Mouse (Mus musculus): ENCODE results near the gene Atxn7l2.

DNA sequence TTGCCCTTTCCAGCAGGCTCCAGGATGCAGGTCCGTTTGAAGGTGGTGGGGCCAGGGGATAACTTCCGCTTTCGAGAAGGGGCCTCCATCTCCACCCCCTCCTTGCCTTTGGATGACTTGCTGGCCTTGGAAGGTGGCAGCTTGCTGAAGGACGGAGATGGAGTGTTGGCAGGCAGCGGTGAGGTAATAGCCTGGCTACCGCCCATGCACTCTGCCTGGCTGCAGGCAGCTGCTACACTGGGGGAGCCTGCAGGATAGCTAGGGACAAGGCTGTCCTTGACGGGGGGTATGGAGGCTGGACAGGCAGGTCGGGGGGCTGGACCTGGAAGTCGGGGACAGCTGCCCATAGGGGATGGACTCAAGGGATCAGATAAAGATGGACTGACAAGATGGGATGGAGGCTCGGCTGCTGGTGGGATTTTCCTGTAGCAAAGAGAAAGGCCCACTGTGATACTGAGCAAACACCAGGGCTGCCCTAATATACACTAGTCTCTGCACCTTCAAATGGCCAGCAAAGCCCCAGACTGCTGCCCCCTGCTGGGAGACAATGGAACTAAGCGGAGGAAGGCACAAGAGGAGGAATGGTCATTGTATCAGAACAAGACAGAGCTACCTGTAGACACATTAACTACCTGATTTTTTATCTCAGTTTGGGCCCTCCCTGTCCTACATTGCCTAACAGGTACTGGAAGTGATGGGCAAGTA, 7.0 kb downstream of the Atxn7l2 start:
- peak; percentile 87 for TF ChIP-seq CTCF (IDR thresholded peaks at IDR 0.05; ENCODE audit: insufficient read depth, low read length)
- no peak for TF ChIP-seq POLR2A (IDR thresholded peaks at IDR 0.05; ENCODE audit: borderline replicate concordance, extremely low read depth, low read depth, low read length)
